Mouse (Mus musculus) stomach, postnatal 0 days (tissue): ENCODE data around the gene Commd1.

Source experiments
- CTCF ChIP-seq: IDR thresholded peaks from 2 replicates; pipeline ENCODE4 v1.5.1; 2016; ENCODE audit warnings: antibody characterized with exemption, low read depth, mild to moderate bottlenecking, moderate library complexity
- EP300 ChIP-seq: optimal IDR thresholded peaks from 2 replicates; pipeline ENCODE3; 2016; ENCODE audit warnings: antibody characterized with exemption

- TF ChIP-seq CTCF (no peak), EP300 (no peak)
Measured at GRCm38 (mm10) chr11:22856371-22856965, 125.7 kb downstream of the Commd1 start.
